Mouse (Mus musculus): Measurements from ENCODE around the gene Tmem63c. TPM values are rescaled to one million over a fixed set of nuclear protein-coding genes. Genes with fewer than 3 reads are reported as not detected.

Gene Tmem63c
- polyA plus RNA-seq, 2 experiments = 0.10 TPM; not detected in 1

DNA sequence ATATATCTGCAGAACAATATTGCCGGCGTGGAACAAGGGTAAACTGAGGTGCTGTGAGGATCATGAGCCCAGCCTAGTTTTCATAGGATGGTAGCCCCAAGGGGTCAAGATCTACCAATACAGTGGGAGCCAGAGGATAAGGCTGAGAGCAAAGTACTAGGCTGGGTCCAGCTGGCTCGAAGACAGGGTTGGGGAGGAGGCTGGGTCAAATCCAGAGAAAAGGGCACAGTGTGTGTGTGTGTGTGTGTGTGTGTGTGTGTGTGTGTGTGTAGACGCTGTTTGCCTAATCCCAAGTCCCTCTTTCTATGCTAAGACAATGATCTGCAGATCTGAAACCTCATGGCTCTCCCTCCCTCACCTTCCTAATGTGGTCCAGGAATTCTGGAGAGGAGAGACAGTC, 79.2 kb downstream of the Tmem63c start:
- no peak overlapping the region for H3K4me3 ChIP-seq (replicated peaks; ENCODE audit: low read length)
- DNase-seq (ENCODE audit: low spot score) (no peak), ATAC-seq (ENCODE audit: low FRiP score, low read depth) (no peak)
- no peak overlapping the region for H3K27ac ChIP-seq (replicated peaks; ENCODE audit: low read depth, low read length)
- WGBS = 82% methylated on average over 4 of the region's 4 CpGs
- H3K4me1 ChIP-seq (ENCODE audit: control insufficient read depth, insufficient read depth, low read length) = no peaks in the 10 kb centered on the region
- no peaks in the 10 kb centered on the region for H3K9me3 ChIP-seq (ENCODE audit: control insufficient read depth, low read length)
- no peaks in the 10 kb centered on the region for H3K36me3 ChIP-seq (ENCODE audit: control insufficient read depth, insufficient read depth, low read length)
- no peak overlapping the region for H3K4me2 ChIP-seq (replicated peaks; ENCODE audit: low read depth, low read length, severe bottlenecking)
- peaks cover 10% of the 10 kb centered on the region; the same call in 1 of the 2 replicates for H3K27me3 ChIP-seq (ENCODE audit: control insufficient read depth, insufficient read depth, low read length)
- H3K9ac ChIP-seq (ENCODE audit: low read depth, low read length, severe bottlenecking) = no peak overlapping the region
- TF ChIP-seq POLR2A (IDR thresholded peaks at IDR 0.05; ENCODE audit: borderline replicate concordance, extremely low read depth, insufficient read depth, insufficient read length) = no peak

DNA sequence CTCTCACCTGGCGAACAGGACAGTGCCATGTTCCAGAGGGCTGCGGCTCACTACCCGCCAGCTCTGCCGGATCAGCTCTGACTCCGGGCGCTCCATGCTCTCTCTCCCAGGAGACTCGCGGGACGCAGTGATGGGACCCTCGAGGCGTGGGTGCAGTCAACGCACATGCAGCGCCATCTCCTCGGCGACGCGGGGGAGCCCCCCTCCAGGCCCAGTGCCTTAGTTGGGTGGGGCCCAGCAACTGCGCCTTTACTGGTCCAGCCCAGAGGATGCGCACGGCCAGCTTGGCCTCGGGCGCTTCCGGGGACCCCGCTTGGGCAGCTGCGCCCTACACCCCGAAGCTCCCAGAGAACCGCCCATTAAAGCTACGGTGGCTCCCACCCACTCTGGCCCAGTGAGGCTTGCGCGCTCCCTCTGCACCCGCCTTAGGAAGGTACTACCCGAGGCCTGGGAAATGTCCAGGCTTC, 81.1 kb downstream of the Tmem63c start, which contains the start of gene Ngb:
Ngb (minus strand) TSS at position 375 of the 467 bp plus-strand sequence.
- Histone ChIP-seq H3K27me3 (ENCODE audit: control insufficient read depth, insufficient read depth, low read length) (peaks cover 10% of the 10 kb centered on the region; the same call in 1 of the 2 replicates), H3K9ac (ENCODE audit: low read depth, low read length, severe bottlenecking) (peak within 1 kb of the TSS; percentile 1; the same call in 1 of the 2 replicates), H3K27ac (replicated peaks; ENCODE audit: low read depth, low read length) (no peak within 1 kb of the TSS), H3K4me1 (ENCODE audit: control insufficient read depth, insufficient read depth, low read length) (no peaks in the 10 kb centered on the region), H3K36me3 (ENCODE audit: control insufficient read depth, insufficient read depth, low read length) (no peaks in the 10 kb centered on the region), H3K9me3 (ENCODE audit: control insufficient read depth, low read length) (no peaks in the 10 kb centered on the region), H3K4me3 (replicated peaks; ENCODE audit: low read length) (peak within 1 kb of the TSS; percentile 24), H3K4me2 (replicated peaks; ENCODE audit: low read depth, low read length, severe bottlenecking) (peak within 1 kb of the TSS; percentile 44)
- TF ChIP-seq POLR2A (IDR thresholded peaks at IDR 0.05; ENCODE audit: borderline replicate concordance, extremely low read depth, insufficient read depth, insufficient read length) = no peak
- 6% methylated on average over 32 of the region's 32 CpGs for WGBS
- DNase-seq (ENCODE audit: low spot score) (no peak), ATAC-seq (ENCODE audit: low FRiP score, low read depth) (no peak)

DNA sequence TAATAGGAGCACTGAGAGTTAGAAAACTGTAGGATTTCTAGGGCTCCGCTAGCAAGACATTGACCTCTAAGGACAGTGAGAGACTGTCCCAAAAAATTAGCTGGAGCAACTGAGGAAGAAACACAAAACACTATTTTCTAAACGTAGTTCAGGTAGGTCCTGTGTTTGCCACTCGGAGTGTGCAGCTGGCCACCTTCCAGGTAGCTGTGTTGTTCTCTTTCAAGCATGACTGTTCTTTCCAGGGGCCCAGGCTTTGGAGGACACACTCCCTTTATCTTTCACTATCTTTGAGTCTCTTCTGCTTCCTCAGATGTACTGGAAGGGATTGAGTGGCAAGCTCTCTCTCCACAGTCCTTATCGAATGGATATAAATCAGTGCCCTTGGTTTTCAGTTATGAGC, 82.3 kb downstream of the Tmem63c start:
- Histone ChIP-seq H3K4me1 (ENCODE audit: control insufficient read depth, insufficient read depth, low read length) (no peaks in the 10 kb centered on the region), H3K36me3 (ENCODE audit: control insufficient read depth, insufficient read depth, low read length) (peaks cover 3% of the 10 kb centered on the region; the same call in 1 of the 2 replicates), H3K4me2 (replicated peaks; ENCODE audit: low read depth, low read length, severe bottlenecking) (no peak overlapping the region), H3K27me3 (ENCODE audit: control insufficient read depth, insufficient read depth, low read length) (peaks cover 10% of the 10 kb centered on the region; the same call in 1 of the 2 replicates), H3K27ac (replicated peaks; ENCODE audit: low read depth, low read length) (no peak overlapping the region), H3K4me3 (replicated peaks; ENCODE audit: low read length) (no peak overlapping the region), H3K9ac (ENCODE audit: low read depth, low read length, severe bottlenecking) (no peak overlapping the region), H3K9me3 (ENCODE audit: control insufficient read depth, low read length) (no peaks in the 10 kb centered on the region)
- no peak for DNase-seq (ENCODE audit: low spot score)
- ATAC-seq (ENCODE audit: low FRiP score, low read depth) = no peak
- WGBS = 94% methylated on average over 4 of the region's 4 CpGs
- no peak for TF ChIP-seq POLR2A (IDR thresholded peaks at IDR 0.05; ENCODE audit: borderline replicate concordance, extremely low read depth, insufficient read depth, insufficient read length)

GRCm38 (mm10) chr12:87104796-87105195, 83.7 kb downstream of the Tmem63c start:
- no peak for ATAC-seq (ENCODE audit: low FRiP score, low read depth)
- H3K27me3 ChIP-seq (ENCODE audit: control insufficient read depth, insufficient read depth, low read length) = peaks cover 10% of the 10 kb centered on the region; the same call in 1 of the 2 replicates
- H3K9ac ChIP-seq (ENCODE audit: low read depth, low read length, severe bottlenecking) = no peak overlapping the region
- no peak overlapping the region for H3K4me3 ChIP-seq (replicated peaks; ENCODE audit: low read length)
- H3K4me1 ChIP-seq (ENCODE audit: control insufficient read depth, insufficient read depth, low read length) = no peaks in the 10 kb centered on the region
- H3K27ac ChIP-seq (replicated peaks; ENCODE audit: low read depth, low read length) = no peak overlapping the region
- TF ChIP-seq POLR2A (IDR thresholded peaks at IDR 0.05; ENCODE audit: borderline replicate concordance, extremely low read depth, insufficient read depth, insufficient read length) = no peak
- DNase-seq (ENCODE audit: low spot score) = no peak
- H3K4me2 ChIP-seq (replicated peaks; ENCODE audit: low read depth, low read length, severe bottlenecking) = no peak overlapping the region
- 73% methylated on average over 4 of the region's 4 CpGs for WGBS
- H3K36me3 ChIP-seq (ENCODE audit: control insufficient read depth, insufficient read depth, low read length) = peaks cover 11% of the 10 kb centered on the region
- H3K9me3 ChIP-seq (ENCODE audit: control insufficient read depth, low read length) = no peaks in the 10 kb centered on the region

DNA sequence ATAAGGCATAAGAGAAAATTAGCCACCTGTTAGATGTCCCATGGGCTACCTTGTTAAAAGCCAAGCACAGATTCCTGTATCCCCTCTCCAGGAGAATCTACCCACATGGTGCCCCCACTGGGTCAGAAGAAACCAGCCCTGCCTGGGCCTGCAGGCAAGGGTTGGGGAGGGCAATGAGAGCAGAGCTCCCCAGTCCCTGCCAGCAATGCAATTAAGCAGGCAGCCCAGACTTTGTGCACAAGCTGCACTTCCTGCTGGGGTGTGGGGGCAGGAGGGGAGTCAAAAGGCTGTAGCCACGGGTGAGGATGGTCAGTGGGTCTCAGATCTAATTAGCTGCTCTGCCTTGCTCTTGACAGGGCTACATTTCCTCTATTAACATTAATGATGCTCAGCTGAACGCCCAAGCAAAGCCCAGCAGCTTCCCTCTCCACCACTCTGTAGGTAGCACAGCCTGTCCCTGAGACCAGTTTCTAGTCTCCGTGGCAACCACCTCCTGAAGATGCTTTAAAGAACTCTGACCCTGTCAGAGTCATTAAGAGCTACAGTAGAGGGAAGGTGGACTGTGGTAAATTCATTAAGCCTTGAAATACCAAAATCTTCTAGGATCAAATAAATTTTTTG, 86.3 kb downstream of the Tmem63c start:
- H3K4me2 ChIP-seq (replicated peaks; ENCODE audit: low read depth, low read length, severe bottlenecking) = no peak overlapping the region
- H3K4me3 ChIP-seq (replicated peaks; ENCODE audit: low read length) = no peak overlapping the region
- no peaks in the 10 kb centered on the region; the same call in 1 of the 2 replicates for H3K27me3 ChIP-seq (ENCODE audit: control insufficient read depth, insufficient read depth, low read length)
- no peak overlapping the region for H3K9ac ChIP-seq (ENCODE audit: low read depth, low read length, severe bottlenecking)
- TF ChIP-seq POLR2A (IDR thresholded peaks at IDR 0.05; ENCODE audit: borderline replicate concordance, extremely low read depth, insufficient read depth, insufficient read length) = no peak
- H3K4me1 ChIP-seq (ENCODE audit: control insufficient read depth, insufficient read depth, low read length) = no peaks in the 10 kb centered on the region
- DNase-seq (ENCODE audit: low spot score) (no peak), ATAC-seq (ENCODE audit: low FRiP score, low read depth) (no peak)
- no peaks in the 10 kb centered on the region for H3K9me3 ChIP-seq (ENCODE audit: control insufficient read depth, low read length)
- no peak overlapping the region for H3K27ac ChIP-seq (replicated peaks; ENCODE audit: low read depth, low read length)
- WGBS = 24% methylated on average over 3 of the region's 3 CpGs
- H3K36me3 ChIP-seq (ENCODE audit: control insufficient read depth, insufficient read depth, low read length) = peaks cover 22% of the 10 kb centered on the region

Data from limb, embryonic 14.5 days (tissue).